Mouse (Mus musculus) liver, embryonic 16.5 days (tissue): Measurements from ENCODE around the gene Lamtor1. TPM values are rescaled to one million over a fixed set of nuclear protein-coding genes. Genes with fewer than 3 reads are reported as not detected.
A peak's percentile ranks its signal among the peaks of the same experiment; 100 is the strongest.

Source experiments
- ATAC-seq: fragments of 200-750 bp; cut with Nextera tagmentation; 2 replicates; pipeline ENCODE4 v1.8.0; 2017; ENCODE audit warnings: low read depth, mild to moderate bottlenecking, moderate number of reproducible peaks, moderate library complexity
- H3K27ac ChIP-seq: fragments of 300-500 bp; sonication (generic); 2 replicates; pipeline ENCODE4 v1.5.1; 2014; ENCODE audit warnings: mild to moderate bottlenecking, low read length
- H3K27me3 ChIP-seq: fragments of 300-500 bp; sonication (generic); 2 replicates; pipeline ENCODE4 v1.6.1; 2014; ENCODE audit warnings: low read depth, low read length, mixed read lengths; ENCODE audit not compliant: control insufficient read depth, insufficient read depth
- H3K36me3 ChIP-seq: fragments of 300-500 bp; sonication (generic); 2 replicates; pipeline ENCODE4 v1.6.1; 2014; ENCODE audit warnings: mild to moderate bottlenecking; ENCODE audit not compliant: control insufficient read depth, insufficient read depth
- H3K4me1 ChIP-seq: fragments of 300-500 bp; sonication (generic); 2 replicates; pipeline ENCODE4 v1.6.1; 2014; ENCODE audit warnings: low read depth, low read length, mixed read lengths; ENCODE audit not compliant: control insufficient read depth
- H3K4me2 ChIP-seq: fragments of 300-500 bp; sonication (generic); 2 replicates; pipeline ENCODE4 v1.6.1; 2014; ENCODE audit warnings: low read depth, low read length, mixed read lengths
- H3K4me3 ChIP-seq: fragments of 300-500 bp; sonication (generic); 2 replicates; pipeline ENCODE4 v1.5.1; 2014; ENCODE audit warnings: low read depth, mild to moderate bottlenecking, low read length
- H3K9ac ChIP-seq: fragments of 300-500 bp; sonication (generic); 2 replicates; pipeline ENCODE4 v1.6.1; 2014; ENCODE audit warnings: low read depth, low read length
- H3K9me3 ChIP-seq: fragments of 300-500 bp; sonication (generic); replicated peaks from 2 replicates; pipeline ENCODE4 v1.6.1; 2016; ENCODE audit warnings: low read length; ENCODE audit not compliant: control insufficient read depth
- WGBS: fragments of 180-500 bp; shearing (Covaris S2); extraction: QIAGEN DNeasy Blood & Tissue Kit; methylation state at CpG from one replicate; pipeline ENCODE4 v1.1.7; 2014; ENCODE audit not compliant: insufficient replicate concordance; 5-methylcytosine and 5-hydroxymethylcytosine counted together
- polyA plus RNA-seq: library from polyadenylated mRNA; unstranded; fragments of >200 nt; fragmentation: Nextera tagmentation; extraction: Ambion mirVana; gene quantifications from 2 replicates; pipeline ENCODE4 v1.2.1, GENCODE M21; 2015

The Lamtor1 gene
- polyA plus RNA-seq, 1 experiment from 2014 or later: 63.7 TPM

DNA sequence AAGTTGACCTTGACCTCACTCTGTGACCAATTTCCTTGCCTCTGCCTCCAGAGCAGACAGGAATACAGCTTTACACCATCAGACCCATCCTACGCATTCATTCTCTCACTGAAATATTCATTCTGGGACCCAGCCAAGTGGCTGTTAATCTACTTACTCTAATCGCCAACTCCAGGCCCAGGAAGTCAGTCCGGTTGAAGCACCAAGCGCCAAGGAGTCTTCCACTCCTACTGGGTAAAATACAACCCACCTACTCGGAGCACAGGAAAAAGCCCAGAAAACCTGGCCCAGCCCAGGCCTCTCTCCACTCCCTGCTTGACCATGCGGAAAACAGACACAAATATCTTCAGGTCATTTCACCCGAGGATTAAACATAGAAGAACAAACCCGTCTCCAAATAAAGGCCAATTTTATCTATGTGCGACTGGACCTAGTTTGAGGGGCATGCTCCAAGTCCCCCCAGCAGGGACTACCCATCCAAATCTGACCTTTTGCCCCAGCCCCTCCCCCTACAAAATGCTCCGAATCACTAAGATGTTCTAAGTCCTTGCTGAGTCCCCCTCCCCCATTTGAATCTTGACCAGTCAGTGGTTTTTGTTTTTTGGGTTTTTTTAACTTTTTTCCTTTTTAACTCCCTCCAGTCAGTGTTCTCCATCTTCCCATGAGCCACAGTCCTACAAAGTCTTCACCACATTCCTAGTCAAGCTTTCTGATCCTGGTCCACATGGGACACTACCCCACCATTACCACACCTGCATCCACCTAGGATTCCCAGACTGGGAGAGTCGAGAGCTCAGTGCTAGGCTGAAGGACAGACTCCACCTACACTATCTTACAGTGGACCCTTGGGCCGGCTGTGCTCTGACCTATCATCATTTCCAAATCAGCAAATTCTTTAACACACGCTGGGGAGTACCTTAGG is 37.2 kb upstream of the Lamtor1 start:
- Histone ChIP-seq H3K4me3 (no peak overlapping the region), H3K27me3 (no peaks in the 10 kb centered on the region), H3K9me3 (no peaks in the 10 kb centered on the region), H3K4me1 (no peaks in the 10 kb centered on the region), H3K36me3 (no peaks in the 10 kb centered on the region), H3K4me2 (no peak overlapping the region), H3K27ac (no peak overlapping the region), H3K9ac (no peak overlapping the region)
- 65% methylated on average over 13 of the region's 13 CpGs for WGBS
- no peak for ATAC-seq

DNA sequence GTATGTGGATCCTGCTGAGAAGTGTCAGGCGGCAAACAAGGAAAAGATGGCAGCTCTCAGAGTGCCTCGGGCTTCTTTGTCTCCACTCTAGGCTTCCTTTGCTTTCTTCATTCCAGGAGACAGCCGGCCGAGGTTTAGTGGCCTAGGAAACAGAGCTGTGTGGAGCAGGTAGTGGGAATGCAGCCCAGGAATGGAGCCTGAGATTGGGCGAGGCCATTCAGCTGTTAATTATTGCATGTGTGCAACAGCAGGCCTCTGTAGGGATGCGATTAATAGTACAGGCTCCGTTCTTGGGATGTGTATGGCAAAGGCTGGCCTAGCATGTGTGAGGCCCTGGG is 36.6 kb upstream of the Lamtor1 start:
- WGBS: 64% methylated on average over 7 of the region's 7 CpGs
- no peak overlapping the region for H3K4me3 ChIP-seq
- no peaks in the 10 kb centered on the region for H3K27me3 ChIP-seq
- no peaks in the 10 kb centered on the region for H3K4me1 ChIP-seq
- H3K9me3 ChIP-seq: no peaks in the 10 kb centered on the region
- ATAC-seq: no peak
- no peak overlapping the region for H3K9ac ChIP-seq
- H3K36me3 ChIP-seq: no peaks in the 10 kb centered on the region
- no peak overlapping the region for H3K27ac ChIP-seq
- no peak overlapping the region for H3K4me2 ChIP-seq

- Histone ChIP-seq H3K27ac (no peak within 1 kb of the TSS), H3K9me3 (no peaks in the 10 kb centered on the region), H3K36me3 (no peaks in the 10 kb centered on the region), H3K27me3 (no peaks in the 10 kb centered on the region), H3K9ac (no peak within 1 kb of the TSS), H3K4me3 (no peak within 1 kb of the TSS), H3K4me1 (no peaks in the 10 kb centered on the region), H3K4me2 (no peak within 1 kb of the TSS)
- no peak for ATAC-seq
- WGBS: 56% methylated on average over 2 of the region's 2 CpGs
These were observed 35.1 kb upstream of the Lamtor1 start, which contains the start of gene Folr1 for GRCm38 (mm10) chr7:101870629-101871028. TSS of gene Folr1 (minus strand) at chr7:101870788.

DNA sequence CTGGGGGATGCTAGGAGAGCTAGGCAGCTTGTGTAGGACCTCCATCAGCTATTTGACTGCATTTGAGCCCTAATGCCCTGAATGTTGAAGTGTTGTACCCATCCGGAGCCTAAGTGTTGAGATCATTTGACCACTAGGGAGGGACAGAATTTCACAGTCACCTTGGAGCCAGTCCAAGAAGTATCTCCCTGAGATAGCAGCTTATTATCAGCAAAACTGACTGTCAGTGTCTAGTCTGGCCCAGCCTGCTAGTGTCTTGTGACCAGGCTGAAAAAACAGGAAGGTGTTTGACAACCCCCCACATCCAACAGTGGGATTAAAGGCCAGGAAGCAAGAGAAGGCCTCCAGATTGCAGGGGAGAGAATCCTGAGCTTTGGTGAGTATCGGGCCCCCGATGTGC is 34.4 kb upstream of the Lamtor1 start:
- H3K4me2 ChIP-seq: no peak overlapping the region
- H3K36me3 ChIP-seq: no peaks in the 10 kb centered on the region
- H3K9ac ChIP-seq: no peak overlapping the region
- H3K9me3 ChIP-seq: no peaks in the 10 kb centered on the region
- no peak overlapping the region for H3K4me3 ChIP-seq
- no peak overlapping the region for H3K27ac ChIP-seq
- H3K27me3 ChIP-seq: no peaks in the 10 kb centered on the region
- peak; percentile 51; the same call in 1 of the 2 replicates for ATAC-seq
- H3K4me1 ChIP-seq: no peaks in the 10 kb centered on the region
- 60% methylated on average over 3 of the region's 3 CpGs for WGBS

DNA sequence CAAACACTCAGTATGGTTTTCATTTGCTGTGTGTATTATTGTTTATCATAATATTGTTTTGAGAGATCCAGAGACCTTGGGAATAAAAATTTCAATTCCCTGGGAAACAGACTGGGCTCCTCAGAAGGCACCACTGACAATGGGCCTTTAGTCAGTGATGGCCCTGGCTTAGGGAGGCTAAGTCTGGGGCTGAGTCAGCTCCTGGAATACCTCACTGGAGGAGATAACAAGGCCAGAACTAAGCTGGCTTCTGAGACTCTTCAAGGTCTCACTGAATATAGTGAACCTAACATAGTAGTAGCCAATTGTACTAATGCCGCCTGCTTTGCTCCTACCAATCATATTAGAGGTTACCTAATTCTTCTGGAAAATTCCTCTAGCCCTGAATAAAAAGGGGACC is 29.7 kb upstream of the Lamtor1 start:
- H3K4me1 ChIP-seq: no peaks in the 10 kb centered on the region
- H3K4me2 ChIP-seq: no peak overlapping the region
- ATAC-seq: no peak
- H3K27me3 ChIP-seq: no peaks in the 10 kb centered on the region
- H3K9me3 ChIP-seq: no peaks in the 10 kb centered on the region
- WGBS: 61% methylated on average over 1 of the region's 1 CpGs
- no peak overlapping the region for H3K27ac ChIP-seq
- H3K9ac ChIP-seq: no peak overlapping the region
- H3K4me3 ChIP-seq: no peak overlapping the region
- H3K36me3 ChIP-seq: no peaks in the 10 kb centered on the region

DNA sequence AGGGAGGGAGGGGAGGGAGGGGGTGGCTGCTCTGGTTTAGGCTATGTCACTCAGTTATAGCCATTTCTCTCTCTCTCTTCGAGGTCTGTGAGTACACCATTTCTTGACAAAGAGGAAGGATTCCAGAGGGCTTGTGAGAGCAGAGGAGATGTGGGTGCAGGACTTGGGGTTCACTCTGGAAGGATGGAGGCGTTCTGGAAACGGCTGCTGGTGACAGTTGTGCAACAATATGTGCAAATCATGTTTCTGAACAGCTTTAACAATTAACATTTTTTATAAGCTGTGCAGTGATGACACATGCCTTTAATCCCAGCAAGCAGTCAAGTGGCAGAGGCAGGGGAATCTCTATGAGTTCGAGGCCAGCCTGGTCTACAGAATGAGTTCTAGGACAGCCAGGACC is 24.8 kb upstream of the Lamtor1 start:
- Histone ChIP-seq H3K4me1 (no peaks in the 10 kb centered on the region), H3K27ac (no peak overlapping the region), H3K9ac (no peak overlapping the region), H3K4me2 (no peak overlapping the region), H3K4me3 (no peak overlapping the region), H3K27me3 (no peaks in the 10 kb centered on the region), H3K36me3 (no peaks in the 10 kb centered on the region), H3K9me3 (no peaks in the 10 kb centered on the region)
- 49% methylated on average over 4 of the region's 4 CpGs for WGBS
- no peak for ATAC-seq

- WGBS: 59% methylated on average over 9 of the region's 9 CpGs
- H3K27ac ChIP-seq: no peak overlapping the region
- peak; percentile 39; the same call in 1 of the 2 replicates for ATAC-seq
- no peaks in the 10 kb centered on the region for H3K9me3 ChIP-seq
- no peaks in the 10 kb centered on the region for H3K27me3 ChIP-seq
- no peaks in the 10 kb centered on the region for H3K36me3 ChIP-seq
- H3K4me3 ChIP-seq: no peak overlapping the region
- no peak overlapping the region for H3K4me2 ChIP-seq
- no peak overlapping the region for H3K9ac ChIP-seq
- no peaks in the 10 kb centered on the region for H3K4me1 ChIP-seq
These were observed 23.1 kb upstream of the Lamtor1 start for GRCm38 (mm10) chr7:101882413-101883154.

- no peak for ATAC-seq
- WGBS: 72% methylated on average over 4 of the region's 4 CpGs
These were observed 21.5 kb upstream of the Lamtor1 start for GRCm38 (mm10) chr7:101884160-101884559.

DNA sequence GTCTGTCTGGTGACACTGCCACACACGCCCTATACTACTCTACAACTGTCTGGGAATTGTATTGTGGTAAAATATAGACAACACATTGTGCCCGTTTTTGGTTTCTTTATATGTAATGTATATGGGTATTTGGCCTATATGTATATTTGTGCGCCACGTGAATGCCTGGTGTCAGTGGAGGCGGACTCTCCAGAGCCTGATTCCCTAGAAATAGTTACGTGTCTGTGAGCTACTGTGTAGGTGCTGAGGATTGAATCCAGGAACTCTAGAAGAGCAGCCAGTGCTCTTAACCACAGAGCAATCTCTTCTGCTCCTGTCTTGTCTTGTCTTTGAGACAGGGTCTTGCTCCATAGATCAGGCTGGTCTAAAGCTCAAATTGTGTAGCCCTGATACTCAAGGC is 19.4 kb upstream of the Lamtor1 start:
- ATAC-seq: no peak

More at GRCm38 (mm10) chr7:101884160-101884559, 21.5 kb upstream of the Lamtor1 start:
- Histone ChIP-seq H3K27me3 (no peaks in the 10 kb centered on the region), H3K36me3 (no peaks in the 10 kb centered on the region), H3K4me1 (no peaks in the 10 kb centered on the region), H3K9me3 (no peaks in the 10 kb centered on the region), H3K4me2 (no peak overlapping the region), H3K27ac (no peak overlapping the region), H3K4me3 (no peak overlapping the region), H3K9ac (no peak overlapping the region)

More for the DNA sequence above, 19.4 kb upstream of the Lamtor1 start:
- no peaks in the 10 kb centered on the region for H3K4me1 ChIP-seq
- no peak overlapping the region for H3K9ac ChIP-seq
- H3K4me3 ChIP-seq: no peak overlapping the region
- 66% methylated on average over 6 of the region's 6 CpGs for WGBS
- H3K27me3 ChIP-seq: no peaks in the 10 kb centered on the region
- no peak overlapping the region for H3K27ac ChIP-seq
- H3K4me2 ChIP-seq: no peak overlapping the region
- H3K9me3 ChIP-seq: no peaks in the 10 kb centered on the region
- no peaks in the 10 kb centered on the region for H3K36me3 ChIP-seq
